Mouse (Mus musculus): ENCODE results near the gene Fam117a. TPM values are rescaled to one million over a fixed set of nuclear protein-coding genes. Genes with fewer than 3 reads are reported as not detected.

Gene Fam117a
- polyA plus RNA-seq, 1 experiment from 2014 or later, result 13.8 TPM

- no peak for ATAC-seq (ENCODE audit: borderline replicate concordance, extremely low read depth, low FRiP score, low TSS enrichment)
- H3K9ac ChIP-seq, result no peak overlapping the region
- peaks cover 4% of the 10 kb centered on the region; the same call in 1 of the 2 replicates for H3K36me3 ChIP-seq
- H3K27me3 ChIP-seq, result no peaks in the 10 kb centered on the region
- H3K4me2 ChIP-seq, result no peak overlapping the region
- H3K4me3 ChIP-seq, result no peak overlapping the region
- 84% methylated on average over 2 of the region's 2 CpGs for WGBS
- H3K9me3 ChIP-seq, result no peaks in the 10 kb centered on the region
- H3K4me1 ChIP-seq, result peaks cover 21% of the 10 kb centered on the region
- no peak overlapping the region for H3K27ac ChIP-seq
Measured at GRCm38 (mm10) chr11:95352686-95353085, 15.9 kb downstream of the Fam117a start.

- no peak overlapping the region for H3K4me2 ChIP-seq
- no peak overlapping the region for H3K9ac ChIP-seq
- ATAC-seq (ENCODE audit: borderline replicate concordance, extremely low read depth, low FRiP score, low TSS enrichment), result no peak
- no peaks in the 10 kb centered on the region for H3K9me3 ChIP-seq
- WGBS, result 78% methylated on average over 9 of the region's 9 CpGs
- peaks cover 2% of the 10 kb centered on the region; the same call in 1 of the 2 replicates for H3K36me3 ChIP-seq
- no peak overlapping the region for H3K4me3 ChIP-seq
- peaks cover 26% of the 10 kb centered on the region for H3K4me1 ChIP-seq
- no peaks in the 10 kb centered on the region for H3K27me3 ChIP-seq
- H3K27ac ChIP-seq, result no peak overlapping the region
Measured at GRCm38 (mm10) chr11:95353226-95353625, 16.4 kb downstream of the Fam117a start.

GRCm38 (mm10) chr11:95354228-95354944 is 17.6 kb downstream of the Fam117a start:
- Histone ChIP-seq H3K27ac (no peak overlapping the region), H3K27me3 (no peaks in the 10 kb centered on the region), H3K9me3 (no peaks in the 10 kb centered on the region), H3K4me1 (peaks cover 24% of the 10 kb centered on the region), H3K4me2 (no peak overlapping the region), H3K9ac (no peak overlapping the region), H3K4me3 (no peak overlapping the region), H3K36me3 (no peaks in the 10 kb centered on the region)
- WGBS, result 74% methylated on average over 14 of the region's 14 CpGs
- no peak for ATAC-seq (ENCODE audit: borderline replicate concordance, extremely low read depth, low FRiP score, low TSS enrichment)

GRCm38 (mm10) chr11:95354945-95355660 is 18.3 kb downstream of the Fam117a start:
- WGBS, result 70% methylated on average over 12 of the region's 12 CpGs
- H3K27ac ChIP-seq, result no peak overlapping the region

GRCm38 (mm10) chr11:95355661-95356011 is 18.8 kb downstream of the Fam117a start:
- no peaks in the 10 kb centered on the region for H3K9me3 ChIP-seq
- 92% methylated on average over 5 of the region's 5 CpGs for WGBS

More at GRCm38 (mm10) chr11:95354945-95355660, 18.3 kb downstream of the Fam117a start:
- no peak for ATAC-seq (ENCODE audit: borderline replicate concordance, extremely low read depth, low FRiP score, low TSS enrichment)
- Histone ChIP-seq H3K36me3 (no peaks in the 10 kb centered on the region), H3K27me3 (no peaks in the 10 kb centered on the region), H3K4me2 (no peak overlapping the region), H3K9ac (no peak overlapping the region), H3K4me3 (no peak overlapping the region), H3K4me1 (peaks cover 24% of the 10 kb centered on the region), H3K9me3 (no peaks in the 10 kb centered on the region)

GRCm38 (mm10) chr11:95356039-95356438 is 19.2 kb downstream of the Fam117a start:
- WGBS, result 77% methylated on average over 7 of the region's 7 CpGs
- H3K4me2 ChIP-seq, result no peak overlapping the region
- H3K9ac ChIP-seq, result no peak overlapping the region
- ATAC-seq (ENCODE audit: borderline replicate concordance, extremely low read depth, low FRiP score, low TSS enrichment), result no peak
- H3K9me3 ChIP-seq, result no peaks in the 10 kb centered on the region
- H3K4me3 ChIP-seq, result no peak overlapping the region
- H3K27ac ChIP-seq, result no peak overlapping the region
- H3K4me1 ChIP-seq, result peaks cover 18% of the 10 kb centered on the region
- H3K36me3 ChIP-seq, result no peaks in the 10 kb centered on the region
- H3K27me3 ChIP-seq, result no peaks in the 10 kb centered on the region

More at GRCm38 (mm10) chr11:95355661-95356011, 18.8 kb downstream of the Fam117a start:
- Histone ChIP-seq H3K27ac (no peak overlapping the region), H3K27me3 (no peaks in the 10 kb centered on the region), H3K4me3 (no peak overlapping the region), H3K36me3 (no peaks in the 10 kb centered on the region), H3K9ac (no peak overlapping the region), H3K4me2 (no peak overlapping the region), H3K4me1 (peaks cover 19% of the 10 kb centered on the region)
- ATAC-seq (ENCODE audit: borderline replicate concordance, extremely low read depth, low FRiP score, low TSS enrichment), result no peak

- ATAC-seq (ENCODE audit: borderline replicate concordance, extremely low read depth, low FRiP score, low TSS enrichment), result peak; percentile 72; the same call in 1 of the 2 replicates
- Histone ChIP-seq H3K9ac (no peak overlapping the region), H3K9me3 (no peaks in the 10 kb centered on the region), H3K27me3 (no peaks in the 10 kb centered on the region), H3K4me2 (no peak overlapping the region), H3K27ac (no peak overlapping the region), H3K36me3 (no peaks in the 10 kb centered on the region), H3K4me1 (peaks cover 18% of the 10 kb centered on the region), H3K4me3 (no peak overlapping the region)
- 66% methylated on average over 17 of the region's 17 CpGs for WGBS
Measured at GRCm38 (mm10) chr11:95356469-95357273, 19.9 kb downstream of the Fam117a start.

GRCm38 (mm10) chr11:95358263-95358662 is 21.4 kb downstream of the Fam117a start:
- H3K4me2 ChIP-seq, result no peak overlapping the region
- ATAC-seq (ENCODE audit: borderline replicate concordance, extremely low read depth, low FRiP score, low TSS enrichment), result no peak
- H3K36me3 ChIP-seq, result no peaks in the 10 kb centered on the region
- WGBS, result 57% methylated on average over 3 of the region's 3 CpGs
- peaks cover 21% of the 10 kb centered on the region for H3K4me1 ChIP-seq
- no peak overlapping the region for H3K27ac ChIP-seq
- no peak overlapping the region for H3K4me3 ChIP-seq
- H3K27me3 ChIP-seq, result no peaks in the 10 kb centered on the region
- H3K9me3 ChIP-seq, result no peaks in the 10 kb centered on the region
- no peak overlapping the region for H3K9ac ChIP-seq

GRCm38 (mm10) chr11:95364388-95364787 is 27.6 kb downstream of the Fam117a start:
- no peak for ATAC-seq (ENCODE audit: borderline replicate concordance, extremely low read depth, low FRiP score, low TSS enrichment)
- no peak overlapping the region for H3K4me2 ChIP-seq
- no peaks in the 10 kb centered on the region for H3K9me3 ChIP-seq
- WGBS, result 84% methylated on average over 5 of the region's 5 CpGs
- no peak overlapping the region for H3K4me3 ChIP-seq
- no peaks in the 10 kb centered on the region for H3K36me3 ChIP-seq
- H3K4me1 ChIP-seq, result peaks cover 39% of the 10 kb centered on the region
- no peaks in the 10 kb centered on the region for H3K27me3 ChIP-seq
- no peak overlapping the region for H3K9ac ChIP-seq
- H3K27ac ChIP-seq, result peak overlapping the region; percentile 69; the same call in 1 of the 2 replicates

- Histone ChIP-seq H3K27me3 (no peaks in the 10 kb centered on the region), H3K4me3 (no peak overlapping the region), H3K4me2 (no peak overlapping the region), H3K27ac (peak overlapping the region; percentile 69), H3K4me1 (peaks cover 51% of the 10 kb centered on the region), H3K36me3 (no peaks in the 10 kb centered on the region), H3K9ac (no peak overlapping the region), H3K9me3 (no peaks in the 10 kb centered on the region)
- peak; percentile 66 for ATAC-seq (ENCODE audit: borderline replicate concordance, extremely low read depth, low FRiP score, low TSS enrichment)
- WGBS, result 50% methylated on average over 10 of the region's 10 CpGs
Measured at GRCm38 (mm10) chr11:95365596-95365995, 28.8 kb downstream of the Fam117a start.

- H3K4me2 ChIP-seq, result no peak overlapping the region
- H3K9ac ChIP-seq, result no peak overlapping the region
- WGBS, result 74% methylated on average over 6 of the region's 6 CpGs
- no peaks in the 10 kb centered on the region for H3K27me3 ChIP-seq
- H3K27ac ChIP-seq, result peak overlapping the region; percentile 69; the same call in 1 of the 2 replicates
- ATAC-seq (ENCODE audit: borderline replicate concordance, extremely low read depth, low FRiP score, low TSS enrichment), result no peak
- H3K9me3 ChIP-seq, result no peaks in the 10 kb centered on the region
- H3K36me3 ChIP-seq, result no peaks in the 10 kb centered on the region
- no peak overlapping the region for H3K4me3 ChIP-seq
- peaks cover 52% of the 10 kb centered on the region for H3K4me1 ChIP-seq
Measured at GRCm38 (mm10) chr11:95366280-95366897, 29.6 kb downstream of the Fam117a start.

Data from lung, embryonic 15.5 days (tissue).